Mouse (Mus musculus): ENCODE data around the gene Bahcc1. TPM values are rescaled to one million over a fixed set of nuclear protein-coding genes. Genes with fewer than 3 reads are reported as not detected.

The Bahcc1 gene
- total and polyA plus RNA-seq, 2 experiments from 2014 or later = 9.1 to 31.1 TPM

- Histone ChIP-seq H3K27ac (no peak overlapping the region), H3K4me1 (ENCODE audit: insufficient read depth, low read length) (peaks cover 11% of the 10 kb centered on the region), H3K27me3 (ENCODE audit: insufficient read depth, low read length) (no peaks in the 10 kb centered on the region; the same call in 1 of the 2 replicates), H3K4me3 (ENCODE audit: low read length) (no peak overlapping the region), H3K9me3 (ENCODE audit: low read length) (no peaks in the 10 kb centered on the region), H3K36me3 (ENCODE audit: insufficient read depth, low read length) (peaks cover 35% of the 10 kb centered on the region), H3K9ac (replicated peaks; ENCODE audit: low read length) (no peak overlapping the region), H3K4me2 (ENCODE audit: low read depth, low read length) (no peak overlapping the region)
- TF ChIP-seq CTCF (IDR thresholded peaks at IDR 0.05; ENCODE audit: low read depth) = no peak
- ATAC-seq (no peak), DNase-seq (ENCODE audit: low spot score) (no peak)
- WGBS = 40% methylated on average over 8 of the region's 8 CpGs
These were observed 36.9 kb downstream of the Bahcc1 start for GRCm38 (mm10) chr11:120269498-120270104.

GRCm38 (mm10) chr11:120279335-120279734, 46.6 kb downstream of the Bahcc1 start:
- no peak overlapping the region for H3K4me2 ChIP-seq (ENCODE audit: low read depth, low read length)
- H3K27ac ChIP-seq = no peak overlapping the region
- H3K4me3 ChIP-seq (ENCODE audit: low read length) = no peak overlapping the region
- ATAC-seq (0 out of 2 replicates have a peak, but pooled peaks have one; percentile 5), DNase-seq (ENCODE audit: low spot score) (no peak)
- 0 out of 2 replicates have a peak, but pooled peaks have one; percentile 5 for TF ChIP-seq CTCF (IDR thresholded peaks at IDR 0.05; ENCODE audit: low read depth)
- peaks cover 58% of the 10 kb centered on the region for H3K36me3 ChIP-seq (ENCODE audit: insufficient read depth, low read length)
- H3K4me1 ChIP-seq (ENCODE audit: insufficient read depth, low read length) = peaks cover 25% of the 10 kb centered on the region
- no peaks in the 10 kb centered on the region for H3K9me3 ChIP-seq (ENCODE audit: low read length)
- 58% methylated on average over 11 of the region's 11 CpGs for WGBS
- H3K9ac ChIP-seq (replicated peaks; ENCODE audit: low read length) = no peak overlapping the region
- no peaks in the 10 kb centered on the region for H3K27me3 ChIP-seq (ENCODE audit: insufficient read depth, low read length)

- ATAC-seq (peak; percentile 75), DNase-seq (ENCODE audit: low spot score) (peak; percentile 84)
- 17% methylated on average over 25 of the region's 25 CpGs for WGBS
- Histone ChIP-seq H3K4me3 (ENCODE audit: low read length) (no peak overlapping the region), H3K36me3 (ENCODE audit: insufficient read depth, low read length) (peaks cover 58% of the 10 kb centered on the region), H3K27ac (peak overlapping the region; percentile 43), H3K4me1 (ENCODE audit: insufficient read depth, low read length) (peaks cover 25% of the 10 kb centered on the region), H3K9me3 (ENCODE audit: low read length) (no peaks in the 10 kb centered on the region), H3K9ac (replicated peaks; ENCODE audit: low read length) (no peak overlapping the region), H3K27me3 (ENCODE audit: insufficient read depth, low read length) (no peaks in the 10 kb centered on the region), H3K4me2 (ENCODE audit: low read depth, low read length) (0 out of 2 replicates have a peak overlapping the region, but pooled peaks have one; percentile 6)
- peak; percentile 80 for TF ChIP-seq CTCF (IDR thresholded peaks at IDR 0.05; ENCODE audit: low read depth)
These were observed 47.6 kb downstream of the Bahcc1 start for GRCm38 (mm10) chr11:120280281-120280773.

- no peaks in the 10 kb centered on the region for H3K27me3 ChIP-seq (ENCODE audit: insufficient read depth, low read length)
- H3K4me3 ChIP-seq (ENCODE audit: low read length) = no peak overlapping the region
- peaks cover 60% of the 10 kb centered on the region for H3K36me3 ChIP-seq (ENCODE audit: insufficient read depth, low read length)
- TF ChIP-seq CTCF (IDR thresholded peaks at IDR 0.05; ENCODE audit: low read depth) = no peak
- DNase-seq (ENCODE audit: low spot score) (no peak), ATAC-seq (no peak)
- no peak overlapping the region for H3K4me2 ChIP-seq (ENCODE audit: low read depth, low read length)
- peak overlapping the region; percentile 43; the same call in 1 of the 2 replicates for H3K27ac ChIP-seq
- no peaks in the 10 kb centered on the region for H3K9me3 ChIP-seq (ENCODE audit: low read length)
- H3K4me1 ChIP-seq (ENCODE audit: insufficient read depth, low read length) = peaks cover 25% of the 10 kb centered on the region
- no peak overlapping the region for H3K9ac ChIP-seq (replicated peaks; ENCODE audit: low read length)
- 35% methylated on average over 7 of the region's 7 CpGs for WGBS
These were observed 48.0 kb downstream of the Bahcc1 start for GRCm38 (mm10) chr11:120280774-120281173.

- 70% methylated on average over 3 of the region's 3 CpGs for WGBS
- Histone ChIP-seq H3K4me1 (ENCODE audit: insufficient read depth, low read length) (peaks cover 25% of the 10 kb centered on the region), H3K27ac (peak overlapping the region; percentile 43; the same call in 1 of the 2 replicates), H3K9me3 (ENCODE audit: low read length) (no peaks in the 10 kb centered on the region), H3K36me3 (ENCODE audit: insufficient read depth, low read length) (peaks cover 60% of the 10 kb centered on the region), H3K4me3 (ENCODE audit: low read length) (no peak overlapping the region), H3K4me2 (ENCODE audit: low read depth, low read length) (no peak overlapping the region), H3K27me3 (ENCODE audit: insufficient read depth, low read length) (no peaks in the 10 kb centered on the region), H3K9ac (replicated peaks; ENCODE audit: low read length) (no peak overlapping the region)
- DNase-seq (ENCODE audit: low spot score) (no peak), ATAC-seq (no peak)
- TF ChIP-seq CTCF (IDR thresholded peaks at IDR 0.05; ENCODE audit: low read depth) = no peak
These were observed 48.5 kb downstream of the Bahcc1 start for GRCm38 (mm10) chr11:120281197-120281596.

GRCm38 (mm10) chr11:120283542-120283941, 50.8 kb downstream of the Bahcc1 start:
- no peak overlapping the region for H3K4me3 ChIP-seq (ENCODE audit: low read length)
- peaks cover 25% of the 10 kb centered on the region for H3K4me1 ChIP-seq (ENCODE audit: insufficient read depth, low read length)
- H3K9ac ChIP-seq (replicated peaks; ENCODE audit: low read length) = no peak overlapping the region
- 85% methylated on average over 5 of the region's 5 CpGs for WGBS
- ATAC-seq (no peak), DNase-seq (ENCODE audit: low spot score) (no peak)
- H3K27me3 ChIP-seq (ENCODE audit: insufficient read depth, low read length) = no peaks in the 10 kb centered on the region
- H3K4me2 ChIP-seq (ENCODE audit: low read depth, low read length) = no peak overlapping the region
- TF ChIP-seq CTCF (IDR thresholded peaks at IDR 0.05; ENCODE audit: low read depth) = no peak
- peaks cover 68% of the 10 kb centered on the region for H3K36me3 ChIP-seq (ENCODE audit: insufficient read depth, low read length)
- H3K9me3 ChIP-seq (ENCODE audit: low read length) = no peaks in the 10 kb centered on the region
- no peak overlapping the region for H3K27ac ChIP-seq

- 88% methylated on average over 17 of the region's 17 CpGs for WGBS
- no peak for DNase-seq (ENCODE audit: low spot score)
- Histone ChIP-seq H3K27me3 (ENCODE audit: insufficient read depth, low read length) (no peaks in the 10 kb centered on the region), H3K4me3 (ENCODE audit: low read length) (no peak overlapping the region), H3K4me2 (ENCODE audit: low read depth, low read length) (no peak overlapping the region), H3K4me1 (ENCODE audit: insufficient read depth, low read length) (no peaks in the 10 kb centered on the region), H3K27ac (no peak overlapping the region), H3K36me3 (ENCODE audit: insufficient read depth, low read length) (peaks cover 50% of the 10 kb centered on the region), H3K9ac (replicated peaks; ENCODE audit: low read length) (no peak overlapping the region), H3K9me3 (ENCODE audit: low read length) (no peaks in the 10 kb centered on the region)
- no peak for ATAC-seq
- no peak for TF ChIP-seq CTCF (IDR thresholded peaks at IDR 0.05; ENCODE audit: low read depth)
These were observed 56.9 kb downstream of the Bahcc1 start for GRCm38 (mm10) chr11:120289644-120290043.

All from hindbrain, postnatal 0 days (tissue).